10 mouse cellular contexts compared by ENCODE assay signal in genomic region chr11:62851199-62851598, GRCm38 (mm10). TPM values are rescaled to one million over a fixed set of nuclear protein-coding genes. Genes with fewer than 3 reads are reported as not detected.
DNase-seq lines count a peak whose midpoint lies in the region; ATAC-seq and TF ChIP-seq lines count a peak whose summit lies in the region.
"Had no signal": no experiment of that assay in that cellular context is flagged by ENCODE, and none has a peak within 500 bp of the region (broad histone marks: within the 10 kb centered on the region; RNA-seq: fewer than 3 reads in every experiment).

No protein-coding gene starts in this region.

- no peak overlapping the region for H3K4me2 ChIP-seq in forebrain, postnatal 0 days (ENCODE audit: low read depth)
- no peak overlapping the region for H3K4me2 ChIP-seq in forebrain, embryonic 16.5 days (ENCODE audit: low read length)
- no peak overlapping the region for H3K4me2 ChIP-seq in midbrain, embryonic 14.5 days (ENCODE audit: low read length)
- H3K4me2 ChIP-seq in midbrain, embryonic 11.5 days = no peak overlapping the region
- H3K4me2 ChIP-seq: embryonic facial prominence, embryonic 15.5 days; limb, embryonic 13.5 days had no signal

- 70% methylated on average over 1 of the region's 1 CpGs for WGBS in forebrain, postnatal 0 days
- 68% methylated on average over 1 of the region's 1 CpGs for WGBS in forebrain, embryonic 16.5 days
- WGBS in midbrain, embryonic 14.5 days = 63% methylated on average over 1 of the region's 1 CpGs
- WGBS in midbrain, embryonic 11.5 days = 47% methylated on average over 1 of the region's 1 CpGs

- H3K9ac ChIP-seq in forebrain, postnatal 0 days = no peak overlapping the region
- no peak overlapping the region for H3K9ac ChIP-seq in forebrain, embryonic 16.5 days (replicated peaks; ENCODE audit: low read depth, low read length)
- no peak overlapping the region for H3K9ac ChIP-seq in midbrain, embryonic 14.5 days (replicated peaks; ENCODE audit: low read length)
- no peak overlapping the region for H3K9ac ChIP-seq in midbrain, embryonic 11.5 days (ENCODE audit: low read length)
- H3K9ac ChIP-seq: embryonic facial prominence, embryonic 15.5 days; limb, embryonic 13.5 days had no signal

- ATAC-seq in forebrain, postnatal 0 days = no peak
- ATAC-seq in forebrain, embryonic 16.5 days = no peak
- ATAC-seq in midbrain, embryonic 14.5 days (ENCODE audit: low FRiP score, low TSS enrichment) = no peak
- ATAC-seq in midbrain, embryonic 11.5 days (ENCODE audit: low FRiP score) = no peak

- no peak for DNase-seq in forebrain, postnatal 0 days
- peak; percentile 23 for DNase-seq in midbrain, embryonic 14.5 days
- no peak for DNase-seq in midbrain, embryonic 11.5 days (ENCODE audit: low spot score, missing footprints)
- DNase-seq in retina, embryonic 14.5 days (ENCODE audit: low spot score) = peak; percentile 47
- DNase-seq in spleen, postnatal 4 days (ENCODE audit: low spot score in 2 of 2) = no peak
- DNase-seq in right cerebral cortex, postnatal 25 days = no peak

- H3K36me3 ChIP-seq in forebrain, postnatal 0 days (ENCODE audit: insufficient read depth) = no peaks in the 10 kb centered on the region
- H3K36me3 ChIP-seq in forebrain, embryonic 16.5 days (ENCODE audit: control insufficient read depth, insufficient read depth) = no peaks in the 10 kb centered on the region
- no peaks in the 10 kb centered on the region for H3K36me3 ChIP-seq in midbrain, embryonic 14.5 days (ENCODE audit: control insufficient read depth, insufficient read depth, low read length)
- H3K36me3 ChIP-seq in midbrain, embryonic 11.5 days (ENCODE audit: control insufficient read depth, insufficient read depth, low read length) = no peaks in the 10 kb centered on the region
- H3K36me3 ChIP-seq: embryonic facial prominence, embryonic 15.5 days; limb, embryonic 13.5 days had no signal

- H3K27me3 ChIP-seq in forebrain, postnatal 0 days (ENCODE audit: insufficient read depth, low read length) = no peaks in the 10 kb centered on the region
- H3K27me3 ChIP-seq in forebrain, embryonic 16.5 days (replicated peaks; ENCODE audit: control insufficient read depth, insufficient read depth, low read length) = no peaks in the 10 kb centered on the region
- no peaks in the 10 kb centered on the region for H3K27me3 ChIP-seq in midbrain, embryonic 14.5 days (ENCODE audit: control insufficient read depth, insufficient read depth, low read length)
- H3K27me3 ChIP-seq in midbrain, embryonic 11.5 days (ENCODE audit: control insufficient read depth, insufficient read depth, low read length) = no peaks in the 10 kb centered on the region
- H3K27me3 ChIP-seq: embryonic facial prominence, embryonic 15.5 days; limb, embryonic 13.5 days had no signal

- H3K4me3 ChIP-seq in forebrain, postnatal 0 days (ENCODE audit: low read depth, low read length) = no peak overlapping the region
- no peak overlapping the region for H3K4me3 ChIP-seq in forebrain, embryonic 16.5 days (replicated peaks; ENCODE audit: low read length)
- no peak overlapping the region for H3K4me3 ChIP-seq in midbrain, embryonic 14.5 days (replicated peaks; ENCODE audit: low read depth, low read length)
- H3K4me3 ChIP-seq in midbrain, embryonic 11.5 days (ENCODE audit: low read depth, low read length) = no peak overlapping the region
- no peak overlapping the region for H3K4me3 ChIP-seq in embryonic fibroblast, embryonic 13.5 days (ENCODE audit: insufficient read depth, low read length)
- H3K4me3 ChIP-seq: embryonic facial prominence, embryonic 15.5 days; limb, embryonic 13.5 days had no signal

- peak; percentile 54 for TF ChIP-seq CTCF in forebrain, postnatal 0 days (IDR thresholded peaks at IDR 0.05; ENCODE audit: low read depth)
- peak; percentile 48; the same call in 1 of the 2 replicates for TF ChIP-seq CTCF in embryonic fibroblast, embryonic 13.5 days (IDR thresholded peaks at IDR 0.05; ENCODE audit: borderline replicate concordance, insufficient read depth, low read length)

- H3K9me3 ChIP-seq in forebrain, postnatal 0 days (ENCODE audit: low read length) = no peaks in the 10 kb centered on the region
- H3K9me3 ChIP-seq in forebrain, embryonic 16.5 days (ENCODE audit: control insufficient read depth, low read length) = no peaks in the 10 kb centered on the region
- H3K9me3 ChIP-seq in midbrain, embryonic 14.5 days (ENCODE audit: control insufficient read depth, low read length) = no peaks in the 10 kb centered on the region
- H3K9me3 ChIP-seq in midbrain, embryonic 11.5 days (ENCODE audit: control insufficient read depth, low read length) = no peaks in the 10 kb centered on the region
- H3K9me3 ChIP-seq: embryonic facial prominence, embryonic 15.5 days; limb, embryonic 13.5 days had no signal

- H3K27ac ChIP-seq in forebrain, postnatal 0 days (ENCODE audit: low read depth, low read length) = no peak overlapping the region
- no peak overlapping the region for H3K27ac ChIP-seq in forebrain, embryonic 16.5 days (ENCODE audit: low read length)
- H3K27ac ChIP-seq in midbrain, embryonic 14.5 days (replicated peaks; ENCODE audit: low read depth, low read length) = no peak overlapping the region
- H3K27ac ChIP-seq in midbrain, embryonic 11.5 days (ENCODE audit: low read depth, low read length) = no peak overlapping the region
- H3K27ac ChIP-seq in embryonic fibroblast, embryonic 13.5 days (ENCODE audit: insufficient read depth, low read length) = no peak overlapping the region
- H3K27ac ChIP-seq: embryonic facial prominence, embryonic 15.5 days; limb, embryonic 13.5 days had no signal

- TF ChIP-seq POLR2A in embryonic fibroblast, embryonic 13.5 days (IDR thresholded peaks at IDR 0.05; ENCODE audit: low read depth, low read length) = no peak

- no peaks in the 10 kb centered on the region for H3K4me1 ChIP-seq in forebrain, postnatal 0 days (ENCODE audit: insufficient read depth)
- peaks cover 4% of the 10 kb centered on the region; the same call in 1 of the 2 replicates for H3K4me1 ChIP-seq in forebrain, embryonic 16.5 days (replicated peaks; ENCODE audit: control insufficient read depth, insufficient read depth, low read length)
- no peaks in the 10 kb centered on the region for H3K4me1 ChIP-seq in midbrain, embryonic 14.5 days (ENCODE audit: control insufficient read depth, insufficient read depth, low read length)
- H3K4me1 ChIP-seq in midbrain, embryonic 11.5 days (ENCODE audit: control insufficient read depth, insufficient read depth, low read length) = 0 out of 2 replicates have a peak, but pooled peaks cover 4% of the 10 kb centered on the region
- 0 out of 2 replicates have a peak, but pooled peaks cover 7% of the 10 kb centered on the region for H3K4me1 ChIP-seq in embryonic fibroblast, embryonic 13.5 days (ENCODE audit: control insufficient read depth, insufficient read depth, low read length)

RNA-seq across cellular contexts. Expression of gene Fbxw10, which starts 4.3 kb away (rescaled TPM):
- 0.86 and 1.2 TPM in 2 replicates for total RNA-seq in forebrain, postnatal 0 days (2014; rRNA removed)
- 0.21 and 0.33 TPM in 2 replicates for polyA plus RNA-seq in forebrain, postnatal 0 days (2015; fragmentation: Nextera tagmentation; extraction: Ambion mirVana)
- polyA plus RNA-seq in forebrain, embryonic 16.5 days (2015; fragmentation: Nextera tagmentation; extraction: Ambion mirVana) = 0.21 and 0.25 TPM in 2 replicates
- 0.24 and 0.27 TPM in 2 replicates for polyA plus RNA-seq in midbrain, embryonic 14.5 days (2014; fragmentation: Nextera tagmentation; extraction: Ambion mirVana)
- 0.45 and 0.63 TPM in 2 replicates for polyA plus RNA-seq in midbrain, embryonic 11.5 days (2014; fragmentation: Nextera tagmentation; extraction: Ambion mirVana)
- polyA plus RNA-seq in embryonic fibroblast, embryonic 13.5 days (2011; ENCODE audit: insufficient read length, low read depth, missing spikeins) = 1.3 and 1.5 TPM in 2 replicates

RNA-seq across cellular contexts. Expression of gene Tvp23b, which starts 28.1 kb away (rescaled TPM):
- 30.7 and 30.8 TPM in 2 replicates for total RNA-seq in forebrain, postnatal 0 days (2014; rRNA removed)
- polyA plus RNA-seq in forebrain, postnatal 0 days (2015; fragmentation: Nextera tagmentation; extraction: Ambion mirVana) = 31.2 and 37.1 TPM in 2 replicates
- polyA plus RNA-seq in forebrain, embryonic 16.5 days (2015; fragmentation: Nextera tagmentation; extraction: Ambion mirVana) = 55.0 and 64.9 TPM in 2 replicates
- polyA plus RNA-seq in midbrain, embryonic 14.5 days (2014; fragmentation: Nextera tagmentation; extraction: Ambion mirVana) = 55.9 and 58.9 TPM in 2 replicates
- 44.4 and 48.7 TPM in 2 replicates for polyA plus RNA-seq in midbrain, embryonic 11.5 days (2014; fragmentation: Nextera tagmentation; extraction: Ambion mirVana)
- 48.6 and 58.2 TPM in 2 replicates for polyA plus RNA-seq in embryonic fibroblast, embryonic 13.5 days (2011; ENCODE audit: insufficient read length, low read depth, missing spikeins)

RNA-seq across cellular contexts. Expression of gene Trim16, which starts 31.2 kb away (rescaled TPM):
- 4.8 and 5.8 TPM in 2 replicates for total RNA-seq in forebrain, postnatal 0 days (2014; rRNA removed)
- polyA plus RNA-seq in forebrain, postnatal 0 days (2015; fragmentation: Nextera tagmentation; extraction: Ambion mirVana) = 4.9 and 5.5 TPM in 2 replicates
- polyA plus RNA-seq in forebrain, embryonic 16.5 days (2015; fragmentation: Nextera tagmentation; extraction: Ambion mirVana) = 4.8 and 5.8 TPM in 2 replicates
- 4.5 and 6.8 TPM in 2 replicates for polyA plus RNA-seq in midbrain, embryonic 14.5 days (2014; fragmentation: Nextera tagmentation; extraction: Ambion mirVana)
- 3.9 and 4.4 TPM in 2 replicates for polyA plus RNA-seq in midbrain, embryonic 11.5 days (2014; fragmentation: Nextera tagmentation; extraction: Ambion mirVana)
- 23.5 and 28.5 TPM in 2 replicates for polyA plus RNA-seq in embryonic fibroblast, embryonic 13.5 days (2011; ENCODE audit: insufficient read length, low read depth, missing spikeins)

Comparison
In these comparisons a context has a peak if more than half of its experiments do, and no peak if none do; other contexts are left out.
1. DNase-seq: peak in midbrain, embryonic 14.5 days (single experiment) and retina, embryonic 14.5 days (single experiment); none in forebrain, postnatal 0 days (single experiment), midbrain, embryonic 11.5 days (single experiment), spleen, postnatal 4 days (0 of 2) and right cerebral cortex, postnatal 25 days (single experiment).